Comparison of ENCODE assay signal across 49 mouse cellular contexts in the genomic region with DNA sequence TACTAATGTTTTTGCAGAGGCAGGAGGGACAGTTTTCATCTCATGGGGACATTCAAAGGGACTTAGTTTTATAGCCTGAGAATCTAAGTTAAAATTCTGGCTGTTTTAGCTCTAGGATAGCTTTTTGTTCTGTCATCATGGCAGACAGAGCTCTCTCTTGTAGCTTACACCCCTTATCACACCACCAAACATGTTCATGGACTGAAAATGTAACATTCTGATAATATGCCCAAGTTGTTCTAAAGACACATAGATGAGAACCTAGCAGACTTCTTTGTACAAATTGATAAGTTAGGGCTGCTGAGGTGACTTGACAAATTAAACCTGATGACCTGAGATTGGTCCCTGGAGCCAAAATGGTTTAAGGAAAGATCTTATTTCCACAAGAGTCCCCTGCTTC. TPM values are rescaled to one million over a fixed set of nuclear protein-coding genes. Genes with fewer than 3 reads are reported as not detected.
"Had no signal": no experiment of that assay in that cellular context is flagged by ENCODE, and none has a peak within 500 bp of the region (broad histone marks: within the 10 kb centered on the region; RNA-seq: fewer than 3 reads in every experiment).

No protein-coding gene starts in this region.

- H3K9ac ChIP-seq: heart, embryonic 12.5 days; heart, embryonic 13.5 days; heart, embryonic 15.5 days; hindbrain, embryonic 12.5 days; hindbrain, embryonic 13.5 days; hindbrain, embryonic 14.5 days; hindbrain, embryonic 15.5 days; intestine, embryonic 15.5 days; kidney, embryonic 15.5 days had no signal

- ATAC-seq: inflammation-experienced regulatory T-cells, adult 6 months; intestine, embryonic 15.5 days; intestine, embryonic 16.5 days; intestine, postnatal 0 days had no signal

- H3K9me3 ChIP-seq: heart, embryonic 10.5 days; heart, embryonic 12.5 days; heart, embryonic 13.5 days; heart, embryonic 15.5 days; hindbrain, embryonic 10.5 days; hindbrain, embryonic 12.5 days; hindbrain, embryonic 13.5 days; hindbrain, embryonic 15.5 days; intestine, embryonic 15.5 days; kidney, embryonic 15.5 days had no signal

- H3K4me2 ChIP-seq: heart, embryonic 11.5 days; heart, embryonic 12.5 days; heart, embryonic 13.5 days; heart, embryonic 15.5 days; hindbrain, embryonic 12.5 days; hindbrain, embryonic 13.5 days; hindbrain, embryonic 14.5 days; hindbrain, embryonic 15.5 days; intestine, embryonic 15.5 days; kidney, embryonic 15.5 days had no signal

- H3K4me3 ChIP-seq: heart, embryonic 10.5 days; heart, embryonic 12.5 days; heart, embryonic 13.5 days; heart, embryonic 15.5 days; hindbrain, embryonic 10.5 days; hindbrain, embryonic 12.5 days; hindbrain, embryonic 13.5 days; hindbrain, embryonic 15.5 days; intestine, embryonic 15.5 days; kidney, embryonic 15.5 days; layer of hippocampus, adult 2 months had no signal

- DNase-seq: heart, postnatal 10 days; heart, postnatal 14 days; heart, postnatal 36 days; heart, postnatal 4 days; kidney, adult 11 months; kidney, adult 18-20 months; kidney, adult 2 months; kidney, adult 8-10 months; kidney, postnatal 10 days; kidney, postnatal 14 days; kidney, postnatal 25 days; kidney, postnatal 4 days; layer of hippocampus, adult 9-11 months; layer of hippocampus, postnatal 36 days had no signal

- H3K27ac ChIP-seq: heart, embryonic 10.5 days; heart, embryonic 13.5 days; heart, embryonic 15.5 days; hindbrain, embryonic 10.5 days; hindbrain, embryonic 12.5 days; hindbrain, embryonic 13.5 days; hindbrain, embryonic 14.5 days; hindbrain, embryonic 15.5 days; hindbrain, postnatal 0 days; intestine, embryonic 15.5 days; kidney, embryonic 15.5 days; kidney, postnatal 0 days; layer of hippocampus, adult 2 months had no signal

- H3K4me1 ChIP-seq: heart, embryonic 10.5 days; heart, embryonic 12.5 days; heart, embryonic 13.5 days; heart, embryonic 15.5 days; hindbrain, embryonic 10.5 days; hindbrain, embryonic 12.5 days; hindbrain, embryonic 13.5 days; hindbrain, embryonic 15.5 days; intestine, embryonic 15.5 days; kidney, embryonic 15.5 days had no signal

- H3K27me3 ChIP-seq: heart, embryonic 12.5 days; heart, embryonic 13.5 days; heart, embryonic 15.5 days; hindbrain, embryonic 12.5 days; hindbrain, embryonic 13.5 days; hindbrain, embryonic 15.5 days; intestine, embryonic 15.5 days; kidney, embryonic 15.5 days had no signal

- H3K36me3 ChIP-seq: heart, embryonic 10.5 days; heart, embryonic 12.5 days; heart, embryonic 13.5 days; heart, embryonic 15.5 days; hindbrain, embryonic 10.5 days; hindbrain, embryonic 12.5 days; hindbrain, embryonic 13.5 days; hindbrain, embryonic 15.5 days; intestine, embryonic 15.5 days; kidney, embryonic 15.5 days had no signal

RNA-seq across cellular contexts. Expression of gene Olfr686, which starts 19.4 kb away (rescaled TPM):
- total RNA-seq: heart, adult 8-10 months; heart, postnatal 10 days; heart, postnatal 14 days; heart, postnatal 25 days; heart, postnatal 36 days; heart, postnatal 4 days; hematopoietic stem cell, adult 5-6 weeks; layer of hippocampus, adult 18-20 months; layer of hippocampus, adult 2 months; layer of hippocampus, adult 8-10 months; layer of hippocampus, postnatal 10 days; layer of hippocampus, postnatal 14 days; layer of hippocampus, postnatal 25 days; layer of hippocampus, postnatal 36 days had no signal
- polyA plus RNA-seq: heart, embryonic 10.5 days; heart, embryonic 11.5 days; heart, embryonic 12.5 days; heart, embryonic 13.5 days; heart, embryonic 14.5 days; heart, embryonic 15.5 days; heart, embryonic 16.5 days; heart, postnatal 0 days; hindbrain, embryonic 10.5 days; hindbrain, embryonic 11.5 days; hindbrain, embryonic 12.5 days; hindbrain, embryonic 13.5 days; hindbrain, embryonic 14.5 days; hindbrain, embryonic 15.5 days; hindbrain, embryonic 16.5 days; hindbrain, postnatal 0 days; inflammation-experienced regulatory T-cells, adult 6 months; intestine, embryonic 14.5 days; intestine, embryonic 15.5 days; intestine, embryonic 16.5 days; intestine, postnatal 0 days; kidney, adult 2 months; kidney, embryonic 14.5 days; kidney, embryonic 15.5 days; kidney, embryonic 16.5 days; kidney, postnatal 0 days; large intestine, adult 2 months had no signal

RNA-seq across cellular contexts. Expression of gene Olfr685, which starts 40.9 kb away (rescaled TPM):
- total RNA-seq: heart, adult 8-10 months; heart, postnatal 10 days; heart, postnatal 14 days; heart, postnatal 25 days; heart, postnatal 36 days; heart, postnatal 4 days; hematopoietic stem cell, adult 5-6 weeks; layer of hippocampus, adult 18-20 months; layer of hippocampus, adult 2 months; layer of hippocampus, adult 8-10 months; layer of hippocampus, postnatal 10 days; layer of hippocampus, postnatal 14 days; layer of hippocampus, postnatal 25 days; layer of hippocampus, postnatal 36 days had no signal
- polyA plus RNA-seq: heart, embryonic 10.5 days; heart, embryonic 11.5 days; heart, embryonic 12.5 days; heart, embryonic 13.5 days; heart, embryonic 14.5 days; heart, embryonic 15.5 days; heart, embryonic 16.5 days; heart, postnatal 0 days; hindbrain, embryonic 10.5 days; hindbrain, embryonic 11.5 days; hindbrain, embryonic 12.5 days; hindbrain, embryonic 13.5 days; hindbrain, embryonic 14.5 days; hindbrain, embryonic 15.5 days; hindbrain, embryonic 16.5 days; hindbrain, postnatal 0 days; inflammation-experienced regulatory T-cells, adult 6 months; intestine, embryonic 14.5 days; intestine, embryonic 15.5 days; intestine, embryonic 16.5 days; intestine, postnatal 0 days; kidney, adult 2 months; kidney, embryonic 14.5 days; kidney, embryonic 15.5 days; kidney, embryonic 16.5 days; kidney, postnatal 0 days; large intestine, adult 2 months had no signal
